ENCODE assay signal across 17 mouse cellular contexts in the genomic region with DNA sequence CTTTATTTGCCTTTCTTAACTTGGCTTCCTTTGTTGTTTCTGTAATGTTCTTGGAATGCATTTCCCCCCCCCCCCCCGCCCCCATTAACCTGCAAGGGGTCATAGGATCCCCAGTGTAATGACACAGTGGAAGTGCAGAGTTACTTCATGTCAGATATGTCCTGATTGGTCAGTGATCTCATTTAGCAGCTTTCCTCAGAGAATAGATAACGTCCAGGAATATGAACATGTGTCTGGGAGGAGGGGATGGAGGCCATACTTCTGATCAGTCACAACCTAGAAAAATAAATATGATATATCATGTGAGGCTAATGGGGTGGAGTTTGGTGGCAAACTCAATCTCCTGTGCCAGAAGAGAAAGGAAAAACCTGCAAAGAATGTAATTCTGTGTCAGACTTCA.
"Had no signal": no experiment of that assay in that cellular context is flagged by ENCODE, and none has a peak within 500 bp of the region (broad histone marks: within the 10 kb centered on the region; RNA-seq: fewer than 3 reads in every experiment).

No protein-coding gene starts in this region.

- H3K27me3 ChIP-seq: kidney, embryonic 15.5 days; limb, embryonic 13.5 days; liver, embryonic 13.5 days; midbrain, embryonic 12.5 days; midbrain, embryonic 15.5 days; neural tube, embryonic 12.5 days; neural tube, embryonic 15.5 days had no signal

- H3K9ac ChIP-seq: kidney, embryonic 15.5 days; limb, embryonic 13.5 days; liver, embryonic 13.5 days; midbrain, embryonic 12.5 days; midbrain, embryonic 15.5 days; neural tube, embryonic 12.5 days; neural tube, embryonic 15.5 days had no signal

- H3K9me3 ChIP-seq: kidney, embryonic 15.5 days; limb, embryonic 13.5 days; liver, embryonic 13.5 days; midbrain, embryonic 12.5 days; midbrain, embryonic 15.5 days; neural tube, embryonic 12.5 days; neural tube, embryonic 15.5 days had no signal

- H3K36me3 ChIP-seq: midbrain, embryonic 12.5 days; midbrain, embryonic 15.5 days; neural tube, embryonic 12.5 days; neural tube, embryonic 15.5 days had no signal

- H3K27ac ChIP-seq: kidney, embryonic 15.5 days; limb, embryonic 13.5 days; liver, embryonic 13.5 days; macrophage; midbrain, embryonic 12.5 days; midbrain, embryonic 15.5 days; neural tube, embryonic 12.5 days; neural tube, embryonic 15.5 days had no signal

- H3K4me3 ChIP-seq: kidney, embryonic 15.5 days; limb, embryonic 13.5 days; liver, embryonic 13.5 days; midbrain, embryonic 12.5 days; midbrain, embryonic 15.5 days; neural tube, embryonic 12.5 days; neural tube, embryonic 15.5 days had no signal

- H3K4me1 ChIP-seq: liver, embryonic 13.5 days; midbrain, embryonic 12.5 days; midbrain, embryonic 15.5 days; neural tube, embryonic 12.5 days; neural tube, embryonic 15.5 days had no signal

- DNase-seq: kidney, adult 8-10 months; kidney, postnatal 10 days; kidney, postnatal 4 days; left cerebral cortex, postnatal 4 days; liver, embryonic 13.5 days; lung, adult 2 months; retina, postnatal 1 day; right cerebral cortex, postnatal 25 days; thymus, adult 18-20 months; thymus, postnatal 36 days had no signal

- ATAC-seq: midbrain, embryonic 15.5 days had no signal

- H3K4me2 ChIP-seq: kidney, embryonic 15.5 days; limb, embryonic 13.5 days; liver, embryonic 13.5 days; midbrain, embryonic 12.5 days; midbrain, embryonic 15.5 days; neural tube, embryonic 12.5 days; neural tube, embryonic 15.5 days had no signal
